Mouse (Mus musculus) brain, embryonic 14.5 days (tissue): ENCODE measurements at regions not wholly inside any gene's neighbourhood (a gene's known extent, or its start where the extent isn't known, plus 50 kb on each side); places are given as distances from the start of the nearest gene placed in this dataset.

Experiments used
- CTCF ChIP-seq: fragments of 200-500 bp; IDR thresholded peaks from 2 replicates; pipeline ENCODE4 v1.5.1; 2012; ENCODE audit warnings: inconsistent platforms, mild to moderate bottlenecking, moderate library complexity, borderline replicate concordance; ENCODE audit not compliant: insufficient read depth, insufficient read length; ENCODE audit errors: extremely low read depth
- POLR2A ChIP-seq: fragments of 200-500 bp; IDR thresholded peaks from 2 replicates; pipeline ENCODE4 v1.6.1; 2012; ENCODE audit warnings: mild to moderate bottlenecking, inconsistent platforms, borderline replicate concordance; ENCODE audit not compliant: poor library complexity, insufficient read depth, insufficient read length, severe bottlenecking; ENCODE audit errors: extremely low read depth

DNA sequence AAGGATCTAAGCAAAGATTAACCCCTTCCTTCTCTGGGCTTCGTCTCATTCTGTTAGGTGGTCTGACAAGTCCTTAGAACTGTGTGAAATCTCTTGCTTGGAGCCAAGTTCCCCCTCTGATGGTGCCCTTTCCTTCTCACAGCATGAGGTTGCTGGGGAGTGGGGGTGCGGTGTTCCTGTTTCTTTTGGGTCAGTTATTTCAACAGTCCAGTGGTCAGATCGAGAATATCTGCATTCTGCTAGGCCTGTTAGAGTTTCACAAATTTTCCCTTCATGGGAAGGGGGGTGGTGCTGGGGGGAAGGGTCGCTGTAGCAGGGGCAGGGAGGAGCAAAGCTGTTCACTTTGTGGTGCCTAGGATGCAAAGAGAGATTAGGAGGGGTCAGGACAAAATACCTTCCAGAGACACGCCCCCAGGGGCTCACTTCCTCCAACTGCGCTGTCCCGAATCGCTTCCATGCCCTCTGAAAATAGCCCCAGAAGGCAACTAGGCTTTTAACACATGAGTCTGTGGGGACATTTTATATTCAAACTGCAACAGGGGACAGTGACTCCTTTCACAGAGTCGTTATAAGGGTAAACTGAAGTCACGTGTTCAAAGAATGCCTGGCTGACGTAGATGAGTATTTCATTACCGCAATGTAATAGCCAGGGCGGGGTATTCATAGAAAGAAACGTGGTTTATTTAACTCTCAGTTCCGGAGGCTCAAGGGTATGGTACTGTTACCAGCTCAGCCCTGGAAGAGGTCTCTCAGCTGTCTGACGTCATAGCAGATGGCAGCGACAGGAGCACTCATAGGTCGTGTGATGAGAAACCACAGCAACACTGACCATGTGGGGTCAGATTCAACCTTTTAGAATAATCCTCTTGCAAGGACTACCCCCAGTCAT, 124.5 kb upstream of the Med14 start:
- TF ChIP-seq CTCF, result no peak
- TF ChIP-seq POLR2A, result no peak
